Comparison of ENCODE assay signal across 11 mouse cellular contexts in the genomic region with DNA sequence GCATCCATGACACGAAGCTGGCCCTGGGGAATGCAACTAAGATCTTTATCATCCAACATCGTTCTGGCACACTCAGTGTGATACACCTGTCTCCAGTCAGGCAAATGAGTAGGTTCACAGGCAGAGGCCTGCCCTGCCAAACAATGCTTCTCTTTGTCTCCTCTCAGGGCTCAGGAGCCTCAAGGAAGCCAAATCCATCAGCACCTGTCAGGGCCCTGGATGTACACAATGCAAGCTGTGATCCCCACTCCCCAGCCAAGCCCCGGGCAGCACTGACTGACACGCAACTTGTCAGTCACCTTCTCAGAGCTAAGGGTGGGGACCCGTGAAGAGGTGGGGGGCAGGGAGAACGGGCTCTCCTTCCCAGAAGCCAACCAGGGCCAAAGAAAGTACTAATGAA.
DNase-seq lines count a peak whose midpoint lies in the region; ATAC-seq and TF ChIP-seq lines count a peak whose summit lies in the region.
"Had no signal": no experiment of that assay in that cellular context is flagged by ENCODE, and none has a peak within 500 bp of the region (broad histone marks: within the 10 kb centered on the region; RNA-seq: fewer than 3 reads in every experiment).

No protein-coding gene starts in this region.

- H3K27ac ChIP-seq in forebrain, embryonic 10.5 days = peak overlapping the region; percentile 56
- H3K27ac ChIP-seq in forebrain, postnatal 0 days (ENCODE audit: low read depth, low read length) = no peak overlapping the region
- H3K27ac ChIP-seq in neural tube, embryonic 12.5 days = no peak overlapping the region
- peak overlapping the region; percentile 51; the same call in 1 of the 2 replicates for H3K27ac ChIP-seq in intestine, embryonic 15.5 days
- peak overlapping the region; percentile 73 for H3K27ac ChIP-seq in stomach, embryonic 16.5 days (ENCODE audit: low read length)

- H3K4me3 ChIP-seq in forebrain, embryonic 10.5 days = no peak overlapping the region
- H3K4me3 ChIP-seq in forebrain, postnatal 0 days (ENCODE audit: low read depth, low read length) = no peak overlapping the region
- H3K4me3 ChIP-seq in neural tube, embryonic 12.5 days = no peak overlapping the region
- H3K4me3 ChIP-seq in intestine, embryonic 15.5 days (replicated peaks) = no peak overlapping the region
- no peak overlapping the region for H3K4me3 ChIP-seq in stomach, embryonic 16.5 days (replicated peaks; ENCODE audit: low read length)

- peaks cover 41% of the 10 kb centered on the region for H3K27me3 ChIP-seq in forebrain, embryonic 10.5 days (ENCODE audit: poor library complexity, severe bottlenecking)
- no peaks in the 10 kb centered on the region for H3K27me3 ChIP-seq in forebrain, postnatal 0 days (ENCODE audit: insufficient read depth, low read length)
- H3K27me3 ChIP-seq in neural tube, embryonic 12.5 days (replicated peaks) = no peaks in the 10 kb centered on the region
- no peaks in the 10 kb centered on the region for H3K27me3 ChIP-seq in intestine, embryonic 15.5 days (replicated peaks)
- no peaks in the 10 kb centered on the region for H3K27me3 ChIP-seq in stomach, embryonic 16.5 days (ENCODE audit: control insufficient read depth, insufficient read depth, low read length)

- H3K4me2 ChIP-seq in forebrain, postnatal 0 days (ENCODE audit: low read depth) = no peak overlapping the region
- no peak overlapping the region for H3K4me2 ChIP-seq in neural tube, embryonic 12.5 days (replicated peaks)
- H3K4me2 ChIP-seq in intestine, embryonic 15.5 days (replicated peaks) = 0 out of 2 replicates have a peak overlapping the region, but pooled peaks have one; percentile 6
- H3K4me2 ChIP-seq in stomach, embryonic 16.5 days (ENCODE audit: low read depth, low read length) = no peak overlapping the region

- TF ChIP-seq CTCF in forebrain, postnatal 0 days (IDR thresholded peaks at IDR 0.05; ENCODE audit: low read depth) = no peak

- H3K4me1 ChIP-seq in forebrain, embryonic 10.5 days = peaks cover 27% of the 10 kb centered on the region
- peaks cover 5% of the 10 kb centered on the region; the same call in 1 of the 2 replicates for H3K4me1 ChIP-seq in forebrain, postnatal 0 days (ENCODE audit: insufficient read depth)
- peaks cover 21% of the 10 kb centered on the region for H3K4me1 ChIP-seq in neural tube, embryonic 12.5 days
- H3K4me1 ChIP-seq in intestine, embryonic 15.5 days (replicated peaks) = 0 out of 2 replicates have a peak, but pooled peaks cover 4% of the 10 kb centered on the region
- H3K4me1 ChIP-seq in stomach, embryonic 16.5 days (ENCODE audit: control insufficient read depth, insufficient read depth, low read length) = no peaks in the 10 kb centered on the region

- H3K9ac ChIP-seq in forebrain, postnatal 0 days = no peak overlapping the region
- H3K9ac ChIP-seq in neural tube, embryonic 12.5 days = no peak overlapping the region
- H3K9ac ChIP-seq in intestine, embryonic 15.5 days = no peak overlapping the region
- H3K9ac ChIP-seq in stomach, embryonic 16.5 days (ENCODE audit: low read length) = no peak overlapping the region

- no peaks in the 10 kb centered on the region for H3K9me3 ChIP-seq in forebrain, embryonic 10.5 days
- no peaks in the 10 kb centered on the region for H3K9me3 ChIP-seq in forebrain, postnatal 0 days (ENCODE audit: low read length)
- no peaks in the 10 kb centered on the region for H3K9me3 ChIP-seq in neural tube, embryonic 12.5 days
- no peaks in the 10 kb centered on the region for H3K9me3 ChIP-seq in intestine, embryonic 15.5 days
- H3K9me3 ChIP-seq in stomach, embryonic 16.5 days (replicated peaks; ENCODE audit: control insufficient read depth, low read length) = no peaks in the 10 kb centered on the region

- no peak for ATAC-seq in forebrain, postnatal 0 days
- peak; percentile 38; the same call in 1 of the 2 replicates for ATAC-seq in neural tube, embryonic 12.5 days (ENCODE audit: low FRiP score, low read depth)
- peak; percentile 76 for ATAC-seq in intestine, embryonic 15.5 days
- ATAC-seq in stomach, embryonic 16.5 days (ENCODE audit: insufficient read depth, low FRiP score) = peak; percentile 78
- no peak for ATAC-seq in cerebellum, adult (ENCODE audit: insufficient number of reproducible peaks, low FRiP score, low TSS enrichment)

- WGBS in forebrain, embryonic 10.5 days = 16% methylated on average over 6 of the region's 6 CpGs
- WGBS in forebrain, postnatal 0 days = 12% methylated on average over 6 of the region's 6 CpGs
- 11% methylated on average over 6 of the region's 6 CpGs for WGBS in neural tube, embryonic 12.5 days
- WGBS in intestine, embryonic 15.5 days = 31% methylated on average over 6 of the region's 6 CpGs
- WGBS in stomach, embryonic 16.5 days = 19% methylated on average over 6 of the region's 6 CpGs

- no peak for DNase-seq in forebrain, embryonic 10.5 days (ENCODE audit: extremely low spot score, low spot score)
- DNase-seq in forebrain, postnatal 0 days = no peak
- no peak for DNase-seq in neural tube, embryonic 10.5 days (ENCODE audit: extremely low spot score, low spot score)
- no peak for DNase-seq in layer of hippocampus, adult 11-12 months (ENCODE audit: low spot score)
- DNase-seq: heart, postnatal 4 days; thymus, postnatal 25 days had no signal

- no peaks in the 10 kb centered on the region for H3K36me3 ChIP-seq in forebrain, embryonic 10.5 days (replicated peaks)
- no peaks in the 10 kb centered on the region for H3K36me3 ChIP-seq in forebrain, postnatal 0 days (ENCODE audit: insufficient read depth)
- no peaks in the 10 kb centered on the region for H3K36me3 ChIP-seq in neural tube, embryonic 12.5 days
- no peaks in the 10 kb centered on the region for H3K36me3 ChIP-seq in intestine, embryonic 15.5 days
- no peaks in the 10 kb centered on the region for H3K36me3 ChIP-seq in stomach, embryonic 16.5 days (ENCODE audit: control insufficient read depth, insufficient read depth, low read length)
- H3K36me3 ChIP-seq: G1E had no signal

Comparison
In these comparisons a context has a peak if more than half of its experiments do, and no peak if none do; other contexts are left out.
1. H3K27ac ChIP-seq: peak in forebrain, embryonic 10.5 days (single experiment), intestine, embryonic 15.5 days (single experiment) and stomach, embryonic 16.5 days (single experiment); none in forebrain, postnatal 0 days (single experiment) and neural tube, embryonic 12.5 days (single experiment).
2. ATAC-seq: peak in neural tube, embryonic 12.5 days (single experiment), intestine, embryonic 15.5 days (single experiment) and stomach, embryonic 16.5 days (single experiment); none in forebrain, postnatal 0 days (single experiment) and cerebellum, adult (single experiment).